Mouse (Mus musculus): Measurements from ENCODE around the gene Kcna3. TPM values are rescaled to one million over a fixed set of nuclear protein-coding genes. Genes with fewer than 3 reads are reported as not detected.

Kcna3 gene
- polyA plus RNA-seq, 1 experiment, result 151 TPM

DNA sequence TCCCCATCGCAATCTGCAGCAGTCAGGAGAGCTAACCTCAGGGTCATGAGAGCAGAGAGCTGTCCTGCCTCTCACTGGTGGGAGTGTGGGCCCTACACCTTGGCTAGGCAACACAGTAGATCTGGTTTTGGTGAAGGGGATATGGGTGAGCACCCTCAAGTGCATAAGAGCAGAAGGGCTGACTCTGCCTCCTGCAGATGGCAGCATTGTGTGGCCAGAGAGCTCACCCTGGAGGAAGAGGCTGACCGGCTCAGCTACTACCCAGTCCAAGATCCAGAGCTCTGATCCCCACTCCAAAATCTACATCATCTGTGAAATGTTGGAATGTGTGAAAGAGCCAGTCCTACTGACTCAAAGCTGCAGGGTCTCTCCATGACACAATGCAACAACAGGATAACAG is 37.9 kb downstream of the Kcna3 start:
- Histone ChIP-seq H3K36me3 (ENCODE audit: control insufficient read depth, insufficient read depth, low read length) (no peaks in the 10 kb centered on the region), H3K4me3 (ENCODE audit: control insufficient read depth, insufficient read depth, low read length) (no peak overlapping the region)
- 80% methylated on average over 2 of the region's 2 CpGs for WGBS

DNA sequence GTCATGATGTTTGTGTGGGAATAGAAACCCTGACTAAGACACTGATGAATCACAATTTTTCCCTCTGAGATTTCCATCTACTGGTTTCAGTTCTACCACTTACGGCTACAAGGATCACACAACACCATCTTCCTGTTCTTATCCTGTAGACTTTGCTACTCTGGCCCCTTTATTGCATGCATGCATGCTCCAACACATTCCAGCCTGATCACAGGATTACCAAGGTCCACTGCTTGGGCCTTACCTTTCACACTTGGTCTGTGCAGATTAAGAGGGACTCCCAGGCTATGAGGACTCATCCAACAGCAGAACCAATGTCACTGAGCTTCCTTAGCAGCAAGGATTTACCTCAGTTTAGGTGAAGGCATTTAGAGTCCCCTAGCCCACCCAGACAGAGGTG is 39.7 kb downstream of the Kcna3 start:
- no peak for TF ChIP-seq POLR2A (IDR thresholded peaks at IDR 0.05; ENCODE audit: control insufficient read depth, extremely low read depth, insufficient read depth, low read length, poor library complexity)
- TF ChIP-seq CTCF (IDR thresholded peaks at IDR 0.05; ENCODE audit: borderline replicate concordance, control insufficient read depth, extremely low read depth, insufficient read depth, low read length, poor library complexity), result no peak
- no peak overlapping the region for H3K4me3 ChIP-seq (ENCODE audit: control insufficient read depth, insufficient read depth, low read length)
- no peak overlapping the region; the same call in 1 of the 2 replicates for H3K27ac ChIP-seq (ENCODE audit: control insufficient read depth, insufficient read depth, low read length)
- WGBS, result 80% methylated on average over 1 of the region's 1 CpGs
- H3K36me3 ChIP-seq (ENCODE audit: control insufficient read depth, insufficient read depth, low read length), result no peaks in the 10 kb centered on the region
- DNase-seq, result no peak
- H3K4me1 ChIP-seq (replicated peaks; ENCODE audit: control insufficient read depth, insufficient read depth, low read length), result peaks cover 49% of the 10 kb centered on the region
- H3K27me3 ChIP-seq (ENCODE audit: control insufficient read depth, insufficient read depth, low read length), result no peaks in the 10 kb centered on the region

More for the DNA sequence above, 37.9 kb downstream of the Kcna3 start:
- H3K4me1 ChIP-seq (replicated peaks; ENCODE audit: control insufficient read depth, insufficient read depth, low read length), result peaks cover 45% of the 10 kb centered on the region
- H3K27me3 ChIP-seq (ENCODE audit: control insufficient read depth, insufficient read depth, low read length), result no peaks in the 10 kb centered on the region
- H3K27ac ChIP-seq (ENCODE audit: control insufficient read depth, insufficient read depth, low read length), result no peak overlapping the region
- TF ChIP-seq POLR2A (IDR thresholded peaks at IDR 0.05; ENCODE audit: control insufficient read depth, extremely low read depth, insufficient read depth, low read length, poor library complexity), result no peak
- TF ChIP-seq CTCF (IDR thresholded peaks at IDR 0.05; ENCODE audit: borderline replicate concordance, control insufficient read depth, extremely low read depth, insufficient read depth, low read length, poor library complexity), result peak; percentile 56; the same call in 1 of the 2 replicates
- peak; percentile 68 for DNase-seq

DNA sequence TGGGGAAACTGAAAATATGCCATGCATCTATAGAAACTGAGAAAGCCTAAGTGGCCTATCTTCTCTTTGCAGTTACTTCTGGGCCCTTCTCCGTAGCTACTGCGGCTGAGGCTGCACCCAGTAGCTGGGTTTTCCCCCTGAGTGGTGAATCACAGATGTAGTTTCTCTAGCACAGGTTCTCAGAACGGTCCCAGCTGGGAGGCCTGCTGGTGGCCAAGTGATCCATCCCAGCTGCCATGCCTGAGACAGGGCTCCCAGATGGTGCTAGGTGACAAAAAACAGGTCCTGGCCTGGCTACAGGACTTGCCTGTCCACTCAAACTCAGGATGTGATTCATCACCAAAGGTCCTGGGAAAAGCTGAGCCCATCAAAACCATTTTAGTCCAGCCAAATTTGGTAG is 40.7 kb downstream of the Kcna3 start:
- Histone ChIP-seq H3K4me3 (ENCODE audit: control insufficient read depth, insufficient read depth, low read length) (no peak overlapping the region), H3K36me3 (ENCODE audit: control insufficient read depth, insufficient read depth, low read length) (no peaks in the 10 kb centered on the region), H3K4me1 (replicated peaks; ENCODE audit: control insufficient read depth, insufficient read depth, low read length) (peaks cover 53% of the 10 kb centered on the region), H3K27me3 (ENCODE audit: control insufficient read depth, insufficient read depth, low read length) (no peaks in the 10 kb centered on the region), H3K27ac (ENCODE audit: control insufficient read depth, insufficient read depth, low read length) (peak overlapping the region; percentile 68)
- peak; percentile 49 for DNase-seq
- TF ChIP-seq CTCF (IDR thresholded peaks at IDR 0.05; ENCODE audit: borderline replicate concordance, control insufficient read depth, extremely low read depth, insufficient read depth, low read length, poor library complexity), result no peak
- TF ChIP-seq POLR2A (IDR thresholded peaks at IDR 0.05; ENCODE audit: control insufficient read depth, extremely low read depth, insufficient read depth, low read length, poor library complexity), result no peak
- whole genome bisulfite sequencing, result 31% methylated on average over 3 of the region's 3 CpGs

DNA sequence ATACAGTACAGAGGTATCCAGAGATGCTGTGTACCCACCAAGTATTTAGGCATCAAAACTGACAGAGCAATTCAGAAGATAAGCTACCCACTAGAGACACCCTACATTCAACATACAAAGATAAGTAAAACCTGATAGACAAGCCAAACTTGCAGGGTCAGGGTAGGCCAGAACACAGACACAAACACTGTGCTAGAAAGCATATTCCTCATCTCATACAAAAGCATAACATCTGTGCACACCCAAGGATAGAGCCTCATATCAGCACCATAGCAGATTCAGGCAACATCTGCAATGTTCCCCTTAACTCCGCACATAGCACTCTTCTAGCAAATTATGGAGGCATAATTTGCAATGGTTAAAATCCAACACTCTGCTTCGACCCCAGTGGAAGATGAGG is 41.1 kb downstream of the Kcna3 start:
- 99% methylated on average over 2 of the region's 2 CpGs for WGBS
- H3K27ac ChIP-seq (ENCODE audit: control insufficient read depth, insufficient read depth, low read length), result peak overlapping the region; percentile 68; the same call in 1 of the 2 replicates

DNA sequence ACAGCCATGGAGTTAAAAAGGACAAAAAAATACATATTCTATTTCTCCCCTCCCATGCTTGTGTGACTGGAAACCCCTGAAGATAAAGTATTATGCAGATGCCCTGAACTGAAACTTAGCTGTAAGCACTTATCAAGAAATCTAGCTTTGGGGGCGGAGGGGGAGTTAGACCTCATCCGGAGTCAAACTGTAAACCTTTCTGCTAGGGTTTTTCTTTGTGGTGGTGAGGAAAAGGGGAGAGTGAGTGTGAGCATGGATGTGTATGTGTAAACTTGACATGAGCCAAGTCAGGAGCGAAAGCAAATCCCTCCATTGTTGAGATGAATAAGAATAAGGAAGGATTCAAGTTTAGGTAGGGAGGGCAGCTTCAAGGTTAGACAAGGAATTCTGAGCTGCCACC is 44.8 kb downstream of the Kcna3 start:
- peak; percentile 83 for DNase-seq
- WGBS, result 7% methylated on average over 3 of the region's 3 CpGs
- no peaks in the 10 kb centered on the region for H3K27me3 ChIP-seq (ENCODE audit: control insufficient read depth, insufficient read depth, low read length)
- H3K4me3 ChIP-seq (ENCODE audit: control insufficient read depth, insufficient read depth, low read length), result no peak overlapping the region
- TF ChIP-seq CTCF (IDR thresholded peaks at IDR 0.05; ENCODE audit: borderline replicate concordance, control insufficient read depth, extremely low read depth, insufficient read depth, low read length, poor library complexity) (no peak), POLR2A (IDR thresholded peaks at IDR 0.05; ENCODE audit: control insufficient read depth, extremely low read depth, insufficient read depth, low read length, poor library complexity) (no peak)
- peaks cover 27% of the 10 kb centered on the region for H3K4me1 ChIP-seq (replicated peaks; ENCODE audit: control insufficient read depth, insufficient read depth, low read length)
- no peaks in the 10 kb centered on the region for H3K36me3 ChIP-seq (ENCODE audit: control insufficient read depth, insufficient read depth, low read length)
- H3K27ac ChIP-seq (ENCODE audit: control insufficient read depth, insufficient read depth, low read length), result peak overlapping the region; percentile 78

More for the DNA sequence above, 41.1 kb downstream of the Kcna3 start:
- TF ChIP-seq POLR2A (IDR thresholded peaks at IDR 0.05; ENCODE audit: control insufficient read depth, extremely low read depth, insufficient read depth, low read length, poor library complexity) (no peak), CTCF (IDR thresholded peaks at IDR 0.05; ENCODE audit: borderline replicate concordance, control insufficient read depth, extremely low read depth, insufficient read depth, low read length, poor library complexity) (no peak)
- no peak for DNase-seq
- peaks cover 50% of the 10 kb centered on the region for H3K4me1 ChIP-seq (replicated peaks; ENCODE audit: control insufficient read depth, insufficient read depth, low read length)
- no peaks in the 10 kb centered on the region for H3K27me3 ChIP-seq (ENCODE audit: control insufficient read depth, insufficient read depth, low read length)
- H3K4me3 ChIP-seq (ENCODE audit: control insufficient read depth, insufficient read depth, low read length), result no peak overlapping the region
- H3K36me3 ChIP-seq (ENCODE audit: control insufficient read depth, insufficient read depth, low read length), result no peaks in the 10 kb centered on the region

DNA sequence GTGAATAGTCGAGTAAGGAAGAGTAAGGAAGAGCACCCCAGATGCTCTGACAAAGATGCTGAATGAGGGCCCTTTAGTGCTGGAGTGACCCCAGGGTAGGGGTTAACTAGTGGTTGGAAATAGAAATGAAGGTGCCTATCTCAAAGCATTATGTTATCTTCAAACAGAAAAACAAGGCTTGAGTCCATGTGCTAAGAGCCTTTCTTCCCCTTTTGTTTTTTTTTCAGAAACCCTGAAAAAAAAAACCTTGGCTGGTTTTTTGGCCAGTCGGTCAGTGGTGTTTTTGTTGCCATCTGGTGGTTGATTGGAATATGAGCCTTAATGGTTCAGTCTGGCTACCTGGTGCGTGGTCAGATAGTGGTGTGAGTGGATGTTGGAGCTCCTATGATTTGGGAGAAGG is 45.3 kb downstream of the Kcna3 start:
- no peak for TF ChIP-seq CTCF (IDR thresholded peaks at IDR 0.05; ENCODE audit: borderline replicate concordance, control insufficient read depth, extremely low read depth, insufficient read depth, low read length, poor library complexity)
- no peak for TF ChIP-seq POLR2A (IDR thresholded peaks at IDR 0.05; ENCODE audit: control insufficient read depth, extremely low read depth, insufficient read depth, low read length, poor library complexity)
- DNase-seq, result no peak
- Histone ChIP-seq H3K4me3 (ENCODE audit: control insufficient read depth, insufficient read depth, low read length) (no peak overlapping the region), H3K4me1 (replicated peaks; ENCODE audit: control insufficient read depth, insufficient read depth, low read length) (peaks cover 27% of the 10 kb centered on the region), H3K36me3 (ENCODE audit: control insufficient read depth, insufficient read depth, low read length) (no peaks in the 10 kb centered on the region), H3K27me3 (ENCODE audit: control insufficient read depth, insufficient read depth, low read length) (no peaks in the 10 kb centered on the region), H3K27ac (ENCODE audit: control insufficient read depth, insufficient read depth, low read length) (peak overlapping the region; percentile 78)
- WGBS, result 28% methylated on average over 3 of the region's 3 CpGs

DNA sequence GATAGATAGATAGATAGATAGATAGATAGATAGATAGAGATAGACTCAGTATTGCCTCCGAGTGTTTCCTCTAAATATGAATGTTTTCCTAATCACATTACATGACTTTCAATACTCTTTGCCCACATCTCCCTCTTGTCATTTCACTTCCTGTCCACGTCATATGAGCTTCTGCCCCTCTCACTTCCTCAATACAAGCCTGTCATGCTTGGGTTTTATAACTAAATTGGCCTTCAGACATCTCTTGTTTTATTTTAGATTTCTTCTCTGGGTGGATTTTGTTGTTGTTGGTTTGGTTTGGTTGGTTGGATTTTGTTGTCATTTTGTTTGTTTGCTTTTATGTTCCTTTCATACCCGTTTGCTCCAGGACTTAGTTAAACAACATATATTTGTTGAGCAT is 48.6 kb downstream of the Kcna3 start:
- no peaks in the 10 kb centered on the region for H3K36me3 ChIP-seq (ENCODE audit: control insufficient read depth, insufficient read depth, low read length)
- H3K27ac ChIP-seq (ENCODE audit: control insufficient read depth, insufficient read depth, low read length), result no peak overlapping the region
- DNase-seq, result no peak
- 83% methylated on average over 3 of the region's 3 CpGs for WGBS
- H3K27me3 ChIP-seq (ENCODE audit: control insufficient read depth, insufficient read depth, low read length), result no peaks in the 10 kb centered on the region
- H3K4me1 ChIP-seq (replicated peaks; ENCODE audit: control insufficient read depth, insufficient read depth, low read length), result peaks cover 26% of the 10 kb centered on the region
- H3K4me3 ChIP-seq (ENCODE audit: control insufficient read depth, insufficient read depth, low read length), result no peak overlapping the region
- TF ChIP-seq POLR2A (IDR thresholded peaks at IDR 0.05; ENCODE audit: control insufficient read depth, extremely low read depth, insufficient read depth, low read length, poor library complexity) (no peak), CTCF (IDR thresholded peaks at IDR 0.05; ENCODE audit: borderline replicate concordance, control insufficient read depth, extremely low read depth, insufficient read depth, low read length, poor library complexity) (no peak)
